Mouse (Mus musculus) 3T3-L1 (cell line): Measurements from ENCODE around the gene Gabrd.

Experiments used
- DNase-seq: peaks from one replicate; pipeline ENCODE4 v3.0.0-alpha.2; 2015; ENCODE audit warnings: low read depth, low spot score

Gene Gabrd

GRCm38 (mm10) chr4:155344299-155344600 is 53.7 kb downstream of the Gabrd start:
- no peak for DNase-seq

GRCm38 (mm10) chr4:155343415-155344298 is 54.3 kb downstream of the Gabrd start:
- DNase-seq = no peak

DNA sequence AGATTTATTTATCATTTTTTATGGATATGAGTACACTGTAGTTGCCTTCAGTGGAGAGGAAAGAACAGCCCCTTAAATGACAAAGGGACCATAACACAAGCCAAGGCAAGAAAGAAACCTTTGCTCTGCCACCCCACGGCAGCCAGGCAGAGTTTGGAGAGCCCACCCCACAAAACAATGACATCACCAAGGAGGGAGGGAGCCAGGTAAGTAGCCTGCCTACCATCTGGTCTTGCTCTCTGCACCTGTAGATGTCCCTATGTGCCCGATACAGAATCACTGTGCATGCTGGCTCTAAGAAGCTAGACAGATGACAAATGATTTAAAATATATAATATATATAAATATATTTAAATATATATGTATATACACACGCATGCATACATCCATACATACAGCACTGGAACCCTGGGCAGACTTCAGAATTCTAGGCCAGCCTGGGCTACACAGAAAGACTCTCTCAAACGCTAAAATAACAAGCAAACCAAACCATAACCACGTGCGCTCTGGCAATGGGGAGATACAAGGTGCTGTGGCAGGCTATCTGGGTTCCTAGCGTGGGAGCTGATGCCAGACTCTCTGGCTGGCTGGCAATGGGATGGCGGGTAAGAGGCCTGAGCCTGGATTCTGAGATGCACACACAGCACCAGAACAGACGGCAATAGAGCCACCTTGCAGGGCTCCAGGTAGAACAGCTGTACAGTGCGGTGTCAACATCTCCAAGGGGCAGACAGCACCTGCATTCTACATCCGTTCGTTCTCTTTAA is 61.4 kb downstream of the Gabrd start:
- no peak for DNase-seq
